Mouse (Mus musculus): ENCODE results near the gene Tmem14a. TPM values are rescaled to one million over a fixed set of nuclear protein-coding genes. Genes with fewer than 3 reads are reported as not detected.

Gene Tmem14a
- total and polyA plus RNA-seq, 3 experiments: 1.6 to 4.3 (median 2.8) TPM

GRCm38 (mm10) chr1:21248560-21249390 lies 30.4 kb downstream of the Tmem14a start:
- no peaks in the 10 kb centered on the region for H3K79me2 ChIP-seq (replicated peaks; ENCODE audit: control insufficient read depth, extremely low read depth, insufficient read depth, poor library complexity, severe bottlenecking)
- no peaks in the 10 kb centered on the region for H3K27me3 ChIP-seq (replicated peaks)
- H3K4me1 ChIP-seq (ENCODE audit: control insufficient read depth in 1 of 2, insufficient read depth in 2 of 2): peaks cover 0 to 8% of the 10 kb centered on the region in 2 experiments; a peak in 2 of 4 replicates
- dilution Hi-C loops (cut with MboI; ENCODE audit: extremely low pct_ligation_motif_present, extremely low pct_unique_long_range_greater_than_20kb, low sequenced_read_pairs) (no loop called here), in situ Hi-C loops (cut with MboI; ENCODE audit: low pct_ligation_motif_present, low pct_unique_long_range_greater_than_20kb, low sequenced_read_pairs) (no loop called here)
- H3K36me3 ChIP-seq (replicated peaks in 1 of 2; ENCODE audit: control insufficient read depth in 1 of 2, insufficient read depth in 1 of 2, low read length in 1 of 2): no peaks in the 10 kb centered on the region
- H3K9ac ChIP-seq (ENCODE audit: insufficient read depth, low read depth): no peak overlapping the region
- H3K4me2 ChIP-seq (ENCODE audit: insufficient read depth, low read depth, poor library complexity, severe bottlenecking): no peak overlapping the region
- no peak overlapping the region for H3K27ac ChIP-seq (ENCODE audit: insufficient read depth, low read depth)
- no peak overlapping the region for H3K4me3 ChIP-seq (replicated peaks in 1 of 3; ENCODE audit: low read depth in 2 of 3, low read length in 2 of 3, poor library complexity in 1 of 3)
- H3K9me3 ChIP-seq (replicated peaks; ENCODE audit: low read length): no peaks in the 10 kb centered on the region
- no peak for DNase-seq (ENCODE audit: extremely low read depth)
- no peak for TF ChIP-seq CHD2 (IDR thresholded peaks at IDR 0.05; ENCODE audit: low read length)
- no peak for TF ChIP-seq UBTF (IDR thresholded peaks at IDR 0.05; ENCODE audit: low read depth, low read length)
- TF ChIP-seq MEF2A (IDR thresholded peaks at IDR 0.05; ENCODE audit: borderline replicate concordance, low read depth, low read length): no peak
- no peak for TF ChIP-seq ELF1 (IDR thresholded peaks at IDR 0.05; ENCODE audit: low read depth, low read length)
- no peak for TF ChIP-seq NRF1 (IDR thresholded peaks at IDR 0.05; ENCODE audit: low read depth, low read length)
- no peak for TF ChIP-seq TBP (conservative IDR thresholded peaks at IDR 0.05; ENCODE audit: low read depth, low read length)
- TF ChIP-seq SMC3 (IDR thresholded peaks at IDR 0.05; ENCODE audit: low read depth, low read length): no peak

GRCm38 (mm10) chr1:21251661-21252060 lies 33.3 kb downstream of the Tmem14a start:
- H3K4me1 ChIP-seq (ENCODE audit: control insufficient read depth in 1 of 2, insufficient read depth in 2 of 2): no peaks in the 10 kb centered on the region
- H3K4me3 ChIP-seq (replicated peaks in 1 of 3; ENCODE audit: low read depth in 2 of 3, low read length in 2 of 3, poor library complexity in 1 of 3): no peak overlapping the region
- no peaks in the 10 kb centered on the region for H3K79me2 ChIP-seq (replicated peaks; ENCODE audit: control insufficient read depth, extremely low read depth, insufficient read depth, poor library complexity, severe bottlenecking)
- no peak overlapping the region for H3K27ac ChIP-seq (ENCODE audit: insufficient read depth, low read depth)
- no peak for DNase-seq (ENCODE audit: extremely low read depth)
- H3K4me2 ChIP-seq (ENCODE audit: insufficient read depth, low read depth, poor library complexity, severe bottlenecking): no peak overlapping the region
- in situ Hi-C loops (cut with MboI; ENCODE audit: low pct_ligation_motif_present, low pct_unique_long_range_greater_than_20kb, low sequenced_read_pairs): no loop called here
- no peaks in the 10 kb centered on the region for H3K27me3 ChIP-seq (replicated peaks)
- H3K9me3 ChIP-seq (replicated peaks; ENCODE audit: low read length): no peaks in the 10 kb centered on the region
- no peaks in the 10 kb centered on the region for H3K36me3 ChIP-seq (replicated peaks in 1 of 2; ENCODE audit: control insufficient read depth in 1 of 2, insufficient read depth in 1 of 2, low read length in 1 of 2)
- no peak overlapping the region for H3K9ac ChIP-seq (ENCODE audit: insufficient read depth, low read depth)
- TF ChIP-seq RAD21 (IDR thresholded peaks at IDR 0.05; ENCODE audit: low read depth, low read length) (no peak), CHD1 (IDR thresholded peaks at IDR 0.05; ENCODE audit: low read depth, low read length) (no peak), POLR2A (IDR thresholded peaks at IDR 0.05; ENCODE audit: low read depth, low read length) (no peak), E2F4 (IDR thresholded peaks at IDR 0.05; ENCODE audit: insufficient replicate concordance, low read depth, low read length) (no peak), MAFK (IDR thresholded peaks at IDR 0.05; ENCODE audit: insufficient replicate concordance, low read length) (no peak), NRF1 (IDR thresholded peaks at IDR 0.05; ENCODE audit: low read depth, low read length) (no peak)
- dilution Hi-C loops (cut with MboI; ENCODE audit: extremely low pct_ligation_motif_present, extremely low pct_unique_long_range_greater_than_20kb, low sequenced_read_pairs): no loop called here

Measured in CH12.LX (cell line).